Mouse (Mus musculus): ENCODE data around the gene Comp.

GRCm38 (mm10) chr8:70370476-70370875, 2.9 kb upstream of the Comp start:
- no peak for TF ChIP-seq POLR2A (IDR thresholded peaks at IDR 0.05; ENCODE audit: extremely low read depth, insufficient read depth, low read length)
- no peak for TF ChIP-seq CTCF (IDR thresholded peaks at IDR 0.05; ENCODE audit: low read depth, low read length)

All from liver, adult 2 months (tissue).